Mouse (Mus musculus) thymus, adult 2 months (tissue): ENCODE measurements at regions not wholly inside any gene's neighbourhood (a gene's known extent, or its start where the extent isn't known, plus 50 kb on each side); places are given as distances from the start of the nearest gene placed in this dataset.

Source experiments
- CTCF ChIP-seq: fragments of 200-500 bp; IDR thresholded peaks from 2 replicates; pipeline ENCODE4 v1.5.1; 2012; ENCODE audit warnings: mild to moderate bottlenecking, control low read depth, low read length, moderate library complexity, borderline replicate concordance; ENCODE audit not compliant: control insufficient read depth, poor library complexity, insufficient read depth; ENCODE audit errors: extremely low read depth
- POLR2A ChIP-seq: fragments of 200-500 bp; IDR thresholded peaks from 2 replicates; pipeline ENCODE4 v1.6.1; 2012; ENCODE audit warnings: mild to moderate bottlenecking, low read length, control low read depth, moderate library complexity; ENCODE audit not compliant: control insufficient read depth, poor library complexity, insufficient read depth; ENCODE audit errors: extremely low read depth

DNA sequence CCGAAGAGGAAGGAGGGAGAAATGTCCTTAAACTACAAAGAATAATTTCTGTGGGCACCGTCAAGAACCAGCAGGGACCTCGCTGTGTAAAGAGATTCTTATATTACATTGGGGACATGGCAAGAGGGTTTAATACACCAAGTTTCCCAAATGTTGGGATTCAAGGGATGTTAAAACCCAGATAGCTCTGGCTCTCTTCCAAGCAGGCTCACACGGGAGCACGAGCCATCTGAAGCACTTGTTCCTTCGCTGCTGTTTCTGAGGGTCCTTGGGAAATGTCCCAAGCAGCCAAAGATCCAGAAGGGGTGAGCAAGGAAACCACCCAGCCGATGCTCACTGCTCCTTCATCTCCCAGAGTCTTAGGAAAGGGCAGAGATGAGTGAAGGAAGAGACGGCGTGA is 272.1 kb downstream of the Cd83 start:
- TF ChIP-seq POLR2A (no peak), CTCF (no peak)
